Mouse (Mus musculus) heart, postnatal 36 days (tissue): Measurements from ENCODE around the gene Farp1. TPM values are rescaled to one million over a fixed set of nuclear protein-coding genes. Genes with fewer than 3 reads are reported as not detected.

ENCODE experiments used
- DNase-seq, 2 experiments: peaks; one replicate each; pipeline ENCODE4 v3.0.0; 2021 to 2022
- intact Hi-C: fragments of 180-260 bp; cut with DNase I; formaldehyde crosslinking; loops from one replicate; pipeline ENCODE4 v1.15.1; 2025
- total RNA-seq, 2 experiments: library from RNA; stranded (reverse); gene quantifications; 2 replicates each; pipeline ENCODE4 v1.2.3; 2021

Farp1 gene
- total RNA-seq, 2 experiments from 2014 or later: 10.4 to 10.8 TPM

- intact Hi-C loops: no loop called here
- DNase-seq: no peak
Observed at GRCm38 (mm10) chr14:121100829-121101228, 65.8 kb downstream of the Farp1 start.

GRCm38 (mm10) chr14:121101531-121101930, 66.5 kb downstream of the Farp1 start:
- no peak for DNase-seq
- intact Hi-C loops: no loop called here

- DNase-seq: no peak
- intact Hi-C loops: no loop called here
Observed at GRCm38 (mm10) chr14:121102599-121102998, 67.6 kb downstream of the Farp1 start.

- DNase-seq: no peak
- intact Hi-C loops: no loop called here
Observed at GRCm38 (mm10) chr14:121103459-121103858, 68.5 kb downstream of the Farp1 start.

- intact Hi-C loops: no loop called here
- no peak for DNase-seq
Observed at GRCm38 (mm10) chr14:121104760-121105329, 69.8 kb downstream of the Farp1 start.

- DNase-seq: no peak
Observed at GRCm38 (mm10) chr14:121106906-121107305, 71.9 kb downstream of the Farp1 start.

GRCm38 (mm10) chr14:121107707-121108285, 72.8 kb downstream of the Farp1 start:
- no peak for DNase-seq
- intact Hi-C loops: no loop called here

More at GRCm38 (mm10) chr14:121106906-121107305, 71.9 kb downstream of the Farp1 start:
- intact Hi-C loops: no loop called here

GRCm38 (mm10) chr14:121108439-121109115, 73.6 kb downstream of the Farp1 start:
- DNase-seq: no peak
- intact Hi-C loops: no loop called here

GRCm38 (mm10) chr14:121109116-121109504, 74.1 kb downstream of the Farp1 start:
- DNase-seq: no peak
- intact Hi-C loops: no loop called here

GRCm38 (mm10) chr14:121110492-121111267, 75.7 kb downstream of the Farp1 start:
- intact Hi-C loops: no loop called here
- no peak for DNase-seq

GRCm38 (mm10) chr14:121112061-121112460, 77.1 kb downstream of the Farp1 start:
- no peak for DNase-seq
- intact Hi-C loops: no loop called here

- intact Hi-C loops: no loop called here
- DNase-seq: no peak
Observed at GRCm38 (mm10) chr14:121113785-121114184, 78.8 kb downstream of the Farp1 start.

GRCm38 (mm10) chr14:121116696-121117095, 81.7 kb downstream of the Farp1 start:
- intact Hi-C loops: no loop called here
- DNase-seq: no peak

GRCm38 (mm10) chr14:121118860-121119259, 83.9 kb downstream of the Farp1 start:
- DNase-seq: no peak
- intact Hi-C loops: no loop called here

GRCm38 (mm10) chr14:121121664-121122063, 86.7 kb downstream of the Farp1 start:
- DNase-seq: no peak
- intact Hi-C loops: no loop called here

GRCm38 (mm10) chr14:121122852-121123251, 87.9 kb downstream of the Farp1 start:
- no peak for DNase-seq
- intact Hi-C loops: no loop called here

- no peak for DNase-seq
Observed at GRCm38 (mm10) chr14:121124409-121125010, 89.5 kb downstream of the Farp1 start.

GRCm38 (mm10) chr14:121125651-121126050, 90.7 kb downstream of the Farp1 start:
- intact Hi-C loops: loop anchor here (5.0 kb wide), 1 partner anchor 73 kb away; no protein-coding TSS in a partner anchor

More at GRCm38 (mm10) chr14:121124409-121125010, 89.5 kb downstream of the Farp1 start:
- intact Hi-C loops: loop anchor here (5.0 kb wide), 1 partner anchor 72 kb away; no protein-coding TSS in a partner anchor

GRCm38 (mm10) chr14:121126291-121126690, 91.3 kb downstream of the Farp1 start:
- no peak for DNase-seq
- intact Hi-C loops: loop anchor here (5.0 kb wide), 1 partner anchor 74 kb away; no protein-coding TSS in a partner anchor

More at GRCm38 (mm10) chr14:121125651-121126050, 90.7 kb downstream of the Farp1 start:
- DNase-seq: no peak
